Mouse (Mus musculus): ENCODE results near the gene Gcnt7.

Gene Gcnt7

DNA sequence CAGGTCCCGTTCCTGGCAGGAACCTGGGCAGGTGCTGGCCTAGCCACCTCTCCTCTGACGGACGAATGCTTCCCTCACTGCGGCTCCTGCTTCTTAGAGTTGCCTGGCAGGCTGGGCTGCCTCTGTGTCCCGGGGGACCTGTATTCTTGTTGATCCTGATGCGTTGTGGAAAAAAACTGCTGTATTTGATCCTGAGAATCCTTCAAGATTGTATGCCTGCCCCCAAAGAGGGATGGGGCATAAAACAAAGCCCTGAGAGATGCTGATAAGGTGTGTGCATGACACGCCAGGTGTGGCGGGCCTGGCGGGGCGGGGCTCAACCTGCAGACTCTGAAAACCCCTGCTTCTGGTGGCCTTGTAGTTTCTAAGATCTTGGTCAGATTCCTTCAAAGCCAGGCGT, at the start of gene Gcnt7:
Gene Gcnt7, minus strand, starts transcription at position 101 of the 400 bp plus-strand sequence.
- DNase-seq (ENCODE audit: extremely low spot score, low read depth, low spot score): no peak

DNA sequence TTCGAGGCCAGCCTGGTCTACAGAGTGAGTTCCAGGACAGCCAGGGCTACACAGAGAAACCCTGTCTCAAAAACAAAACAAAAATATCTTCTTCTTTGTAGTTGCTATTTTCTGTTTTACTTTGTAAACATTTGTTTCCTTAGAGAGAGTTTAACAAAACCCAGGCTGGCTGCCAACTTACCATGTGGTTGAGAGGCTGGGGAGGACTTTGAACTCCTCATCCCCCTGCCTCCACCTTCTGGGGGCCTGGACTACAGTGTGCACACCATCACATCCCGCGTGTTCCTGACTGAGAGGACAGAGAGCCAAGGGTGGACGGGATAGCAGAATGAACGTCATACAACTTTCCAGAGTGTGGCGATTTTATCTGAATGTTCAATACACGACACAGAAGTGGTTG, 47.7 kb upstream of the Gcnt7 start:
- DNase-seq (ENCODE audit: extremely low spot score, low read depth, low spot score): no peak

DNA sequence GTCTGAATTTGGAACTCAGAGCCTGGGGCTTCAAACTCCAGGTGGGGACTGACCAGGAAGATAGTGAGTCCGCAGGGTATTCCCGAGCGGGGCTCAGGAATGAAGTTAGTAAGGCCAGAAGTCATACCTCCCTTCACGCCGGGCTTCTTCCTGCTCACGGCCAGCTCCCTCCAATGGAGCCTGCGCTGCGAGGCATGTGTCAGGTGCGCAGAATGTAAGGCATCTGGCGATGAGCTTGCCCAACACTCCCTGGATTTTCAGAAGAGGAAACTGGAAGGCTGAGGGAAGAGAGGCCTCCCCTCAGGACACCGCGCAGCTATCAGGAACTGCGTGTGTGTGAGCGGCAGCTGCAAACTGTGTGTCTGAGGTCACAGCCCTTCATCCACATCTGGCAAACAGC, 43.8 kb upstream of the Gcnt7 start:
- no peak for DNase-seq (ENCODE audit: extremely low spot score, low read depth, low spot score)

DNA sequence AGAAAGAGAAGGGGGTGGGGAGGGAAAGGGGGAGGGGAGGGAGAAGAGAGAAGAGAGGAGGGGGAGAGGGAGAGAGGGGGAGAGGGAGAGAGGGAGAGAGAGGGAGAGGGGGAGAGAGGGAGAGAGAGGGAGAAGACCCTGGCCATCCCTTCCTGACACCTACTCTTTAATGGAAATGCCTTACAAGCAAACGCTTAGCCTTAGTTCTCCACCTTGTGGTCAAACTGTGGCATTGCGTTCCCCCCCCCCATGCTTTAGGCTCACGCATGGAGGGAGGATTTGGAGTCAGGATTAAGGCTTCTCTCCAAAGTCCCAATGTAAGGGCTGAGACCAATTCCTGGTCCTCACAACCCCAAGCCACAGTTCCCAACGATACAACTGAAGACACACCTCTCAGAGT, 42.9 kb upstream of the Gcnt7 start:
- peak; percentile 47 for DNase-seq (ENCODE audit: extremely low spot score, low read depth, low spot score)

DNA sequence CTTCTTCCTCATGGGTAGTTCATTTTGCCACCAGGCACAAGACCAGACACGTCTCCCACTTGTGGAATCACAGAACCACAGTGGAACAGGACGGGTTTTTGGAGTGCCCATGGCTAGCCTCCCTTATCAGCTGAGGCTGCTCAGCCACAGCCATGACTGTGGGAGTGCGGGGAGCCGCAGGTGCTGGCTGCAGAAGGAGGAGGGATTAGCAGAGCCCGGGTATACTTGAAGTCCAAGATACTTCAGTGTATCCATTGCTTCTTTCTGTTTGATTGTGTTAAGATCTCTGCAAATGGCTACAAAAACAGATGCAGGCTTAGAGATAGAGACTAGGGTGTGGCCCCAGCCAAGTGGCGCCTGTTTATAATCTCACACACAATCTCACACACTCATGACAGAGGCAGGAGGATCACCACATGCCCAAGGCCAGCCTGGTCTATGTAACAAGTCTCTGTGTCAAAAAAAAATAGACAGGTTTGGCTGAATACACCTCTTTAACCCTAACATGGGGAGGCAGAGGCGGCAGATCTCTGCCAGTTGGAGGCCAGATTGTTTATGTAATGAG, 42.4 kb upstream of the Gcnt7 start:
- no peak for DNase-seq (ENCODE audit: extremely low spot score, low read depth, low spot score)

DNA sequence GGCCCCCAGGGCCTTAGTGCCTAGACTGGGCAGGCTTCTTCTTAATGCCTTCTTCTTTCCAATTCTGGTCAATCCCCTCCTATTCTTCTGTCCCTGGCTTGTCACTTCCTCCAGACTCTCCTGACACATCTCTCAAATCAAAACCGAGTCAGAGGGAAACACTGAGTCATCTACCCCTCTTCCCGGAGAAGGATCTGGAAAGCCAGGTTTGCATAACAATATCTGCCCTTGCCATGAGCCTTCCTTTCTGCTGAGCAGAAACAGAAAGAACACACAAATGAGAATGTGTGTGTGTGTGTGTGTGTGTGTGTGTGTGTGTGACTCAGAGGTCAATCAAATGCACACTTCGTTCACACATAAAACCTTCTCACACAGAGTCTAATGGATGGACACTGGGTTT, 40.4 kb upstream of the Gcnt7 start:
- no peak for DNase-seq (ENCODE audit: extremely low spot score, low read depth, low spot score)

DNA sequence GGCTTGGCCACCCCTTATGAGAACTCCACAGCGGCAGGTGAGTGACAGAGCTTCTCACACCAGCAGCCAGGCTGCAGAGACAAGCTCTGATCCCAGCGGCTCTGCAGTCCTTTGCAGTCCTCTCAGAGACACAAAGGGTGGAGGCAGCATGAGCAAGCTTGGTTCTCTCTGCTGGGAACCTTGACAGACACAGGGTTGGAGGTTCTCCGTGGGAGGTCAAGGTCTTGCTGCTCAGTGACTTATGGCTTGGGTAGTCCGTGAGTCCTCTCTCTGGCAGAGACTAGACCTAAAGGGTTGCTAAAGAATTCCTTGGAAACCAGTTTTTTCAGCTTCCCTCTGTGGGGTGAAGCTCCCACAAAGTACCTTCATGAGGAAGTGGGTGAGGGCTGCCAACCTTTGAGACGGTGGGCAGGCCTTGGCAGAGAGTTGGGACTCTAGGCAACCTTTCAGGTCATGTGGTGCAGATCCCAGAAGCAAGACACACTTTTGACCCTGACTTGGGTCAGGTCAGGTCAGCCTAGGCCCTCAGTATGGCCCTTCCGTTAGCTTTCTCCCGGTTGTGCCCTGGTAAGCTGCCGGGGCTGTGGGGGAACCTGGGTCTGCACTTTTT, 38.4 kb upstream of the Gcnt7 start:
- DNase-seq (ENCODE audit: extremely low spot score, low read depth, low spot score): no peak

DNA sequence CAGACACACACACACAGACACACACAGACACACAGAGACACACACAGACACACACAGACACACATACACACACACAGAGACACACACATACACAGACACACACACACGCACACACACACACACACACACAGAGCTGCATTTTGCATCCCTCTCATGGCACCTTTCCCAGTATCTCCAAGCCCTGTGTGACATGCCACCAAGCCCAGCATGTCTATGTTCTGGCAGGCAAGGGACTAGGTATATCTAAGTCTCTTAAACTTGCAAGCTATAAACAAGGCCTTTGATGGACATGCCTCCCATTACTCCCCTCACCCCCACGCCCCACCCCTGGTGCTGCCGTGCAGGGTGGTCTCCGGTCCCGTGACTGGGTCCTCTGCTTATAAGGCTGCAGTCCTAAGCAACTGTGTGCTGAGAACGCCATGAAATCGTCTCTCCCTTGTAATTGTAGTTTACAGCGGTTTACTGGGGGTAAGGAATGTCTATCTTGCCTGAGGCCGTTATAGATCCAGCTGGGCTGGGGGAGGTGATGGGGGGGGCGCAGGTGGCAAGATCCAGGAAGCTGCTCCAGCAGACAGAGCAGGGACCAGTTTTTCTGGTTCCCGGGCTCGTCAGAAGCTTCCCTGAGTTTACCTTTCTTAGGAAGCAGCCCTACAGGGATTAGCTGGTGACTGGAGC, 26.4 kb upstream of the Gcnt7 start:
- no peak for DNase-seq (ENCODE audit: extremely low spot score, low read depth, low spot score)

DNA sequence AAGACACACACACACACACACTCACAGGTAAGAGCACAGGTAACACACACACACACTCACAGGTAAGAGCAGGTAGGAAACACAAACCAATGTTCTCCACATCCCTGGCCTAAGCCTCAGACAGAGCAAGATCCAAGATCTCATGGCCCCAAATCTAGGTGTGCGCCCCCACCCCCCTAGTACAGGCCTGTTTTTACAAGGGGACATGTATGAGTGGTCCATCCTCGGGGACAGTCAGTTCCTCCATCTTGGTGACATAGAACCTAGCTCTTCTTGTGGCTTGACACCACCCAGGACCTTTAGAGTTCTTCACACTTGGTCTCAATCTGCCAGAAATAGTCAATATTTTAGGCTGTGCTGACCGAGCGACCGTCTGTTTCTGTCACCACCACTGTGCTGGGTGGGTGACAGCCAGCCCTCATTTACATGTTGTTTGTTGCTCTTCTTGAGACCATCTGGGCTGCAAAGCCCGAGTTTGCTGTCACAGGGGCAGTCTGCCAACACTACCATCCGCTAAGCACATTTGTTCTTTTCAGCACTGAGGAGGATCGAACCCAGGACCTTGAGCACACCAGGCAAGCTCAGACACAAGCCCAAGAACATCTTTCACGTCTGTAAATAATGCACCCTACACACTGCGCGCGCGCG, 25.5 kb upstream of the Gcnt7 start:
- no peak for DNase-seq (ENCODE audit: extremely low spot score, low read depth, low spot score)

DNA sequence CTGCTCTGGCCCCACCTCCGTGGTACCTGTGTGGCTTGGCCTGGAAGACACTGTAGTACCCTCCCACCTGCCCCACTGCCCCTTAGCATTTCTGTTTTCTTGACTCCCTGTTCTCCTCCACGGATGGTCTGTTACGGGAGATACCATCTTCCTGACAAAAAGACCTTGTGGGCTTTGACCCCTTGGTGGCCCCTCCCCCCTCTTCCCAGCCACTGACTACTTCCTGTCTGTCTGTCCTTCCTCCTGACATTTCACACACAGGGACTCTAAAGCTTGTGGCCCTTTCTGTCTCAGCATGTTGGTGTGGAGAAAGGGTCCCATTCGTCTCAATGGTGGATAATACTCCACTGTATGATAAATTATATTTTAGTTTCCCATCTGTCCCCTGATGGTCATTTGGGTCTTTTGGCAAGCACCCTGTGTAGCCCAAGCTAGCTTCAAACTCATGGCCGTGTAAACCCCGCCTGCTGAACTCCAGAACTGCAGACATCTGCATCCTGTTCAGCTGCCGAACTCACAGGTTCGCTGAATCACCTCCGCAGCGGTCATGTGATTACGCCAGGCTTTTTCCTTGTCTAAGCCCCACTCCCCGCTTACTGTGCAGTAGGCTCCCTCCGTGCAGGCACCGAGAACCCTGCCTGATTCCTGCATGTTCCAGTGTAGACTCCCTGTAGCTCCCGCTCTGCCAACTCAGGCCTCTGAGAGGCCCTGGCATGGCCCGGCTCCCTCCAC, 23.4 kb upstream of the Gcnt7 start:
- DNase-seq (ENCODE audit: extremely low spot score, low read depth, low spot score): no peak

DNA sequence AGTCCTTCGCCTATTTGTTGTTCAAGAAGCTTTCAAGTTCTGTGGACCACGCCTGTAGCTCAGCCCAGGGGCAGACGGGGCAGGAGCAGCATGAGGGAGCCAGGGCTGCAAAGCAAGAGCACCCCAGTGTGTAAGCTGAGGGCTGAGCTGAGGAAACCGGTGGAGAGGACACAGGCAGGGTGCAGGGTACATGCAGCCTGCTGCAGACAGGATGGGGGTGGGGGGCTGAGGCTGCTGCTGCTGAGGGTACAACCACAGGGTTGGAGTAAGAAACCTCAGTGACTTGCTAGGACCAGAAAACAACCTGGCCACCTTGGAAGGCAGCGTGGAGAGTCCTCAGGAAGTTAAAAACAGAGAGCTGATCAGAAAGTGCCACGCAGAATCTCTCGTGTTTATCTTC, 21.9 kb upstream of the Gcnt7 start:
- DNase-seq (ENCODE audit: extremely low spot score, low read depth, low spot score): no peak

DNA sequence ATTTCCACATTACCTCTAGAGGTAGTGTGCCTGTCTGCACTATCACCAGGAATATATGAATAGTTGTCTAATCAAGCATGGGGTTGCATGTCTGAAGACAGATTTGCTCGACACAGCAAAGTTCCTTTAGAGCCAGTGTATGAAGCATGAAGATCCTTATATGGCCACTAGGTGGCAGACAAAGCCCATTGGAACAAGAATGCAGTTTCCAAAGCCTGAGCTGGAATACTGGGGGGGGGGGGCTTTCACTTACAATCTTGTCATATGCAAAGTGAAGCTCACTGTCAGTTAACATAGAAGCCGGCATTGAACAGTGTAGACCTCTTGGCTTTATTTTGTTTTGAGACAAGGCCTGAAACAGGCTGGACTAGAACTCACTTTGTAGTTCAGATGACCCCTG, 19.5 kb upstream of the Gcnt7 start:
- DNase-seq (ENCODE audit: extremely low spot score, low read depth, low spot score): peak; percentile 61

DNA sequence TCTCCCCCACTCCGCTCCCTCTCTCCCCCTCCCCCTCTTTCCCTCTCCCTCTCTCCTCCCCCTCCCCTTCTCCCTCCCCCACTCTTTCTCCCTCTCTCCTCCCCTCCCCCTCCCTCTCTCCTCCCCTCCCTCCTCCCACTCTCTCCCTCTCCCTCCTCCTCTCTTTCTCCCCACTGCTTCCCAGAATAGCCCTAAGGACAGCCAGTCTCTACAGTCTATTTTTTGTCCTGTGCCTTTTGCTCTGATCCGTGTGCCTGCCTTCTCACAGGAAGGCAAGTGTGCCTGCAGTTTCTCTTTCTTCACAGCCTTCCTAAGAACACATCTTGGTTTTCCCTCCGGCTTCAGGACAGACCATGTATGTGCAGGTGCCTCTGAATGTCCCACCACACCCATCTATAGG, 19.0 kb upstream of the Gcnt7 start:
- DNase-seq (ENCODE audit: extremely low spot score, low read depth, low spot score): no peak

DNA sequence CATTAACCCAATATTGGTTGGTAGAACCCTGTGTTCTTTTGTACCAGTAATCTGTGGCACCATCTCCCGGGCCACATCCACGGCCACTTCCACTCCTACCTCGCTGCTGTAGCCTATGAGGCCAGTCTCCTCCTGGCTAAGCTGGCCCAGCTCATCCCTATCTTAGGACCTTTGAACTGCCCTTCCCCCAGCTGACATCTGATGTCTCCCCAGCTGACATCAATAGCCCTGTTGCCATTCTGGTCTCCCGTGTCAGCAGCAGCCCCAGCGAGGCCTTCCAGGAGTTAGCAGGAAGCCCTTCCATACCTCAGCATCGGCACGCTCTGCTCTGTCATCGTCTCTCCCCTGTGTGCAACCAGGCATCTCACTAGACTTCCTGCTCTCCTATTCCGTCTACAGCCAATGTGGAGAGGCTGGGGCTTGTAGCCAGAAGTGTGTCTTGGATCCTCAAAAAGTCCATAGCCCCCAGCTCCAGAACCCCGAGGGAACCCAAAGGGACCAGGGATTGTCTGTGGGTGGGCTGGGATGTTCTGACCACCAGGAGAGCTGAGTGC, 18.4 kb upstream of the Gcnt7 start:
- no peak for DNase-seq (ENCODE audit: extremely low spot score, low read depth, low spot score)

DNA sequence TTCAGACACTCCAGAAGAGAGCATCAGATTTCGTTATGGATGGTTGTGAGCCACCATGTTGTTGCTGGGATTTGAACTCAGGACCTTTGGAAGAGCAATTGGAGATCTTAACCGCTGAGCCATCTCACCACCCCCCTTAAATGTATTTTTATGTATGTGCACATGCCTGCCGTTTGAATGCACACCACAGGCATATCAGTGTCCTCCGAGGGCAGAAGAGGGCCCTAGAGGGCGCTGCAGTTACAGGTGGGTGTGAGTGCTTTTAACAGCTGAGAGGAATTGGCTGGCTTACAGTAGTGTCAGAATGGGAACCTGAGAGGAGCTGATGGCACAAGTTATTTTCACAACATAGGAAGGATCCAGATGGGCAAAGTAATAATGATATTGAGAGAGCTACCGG, 16.6 kb upstream of the Gcnt7 start:
- no peak for DNase-seq (ENCODE audit: extremely low spot score, low read depth, low spot score)

DNA sequence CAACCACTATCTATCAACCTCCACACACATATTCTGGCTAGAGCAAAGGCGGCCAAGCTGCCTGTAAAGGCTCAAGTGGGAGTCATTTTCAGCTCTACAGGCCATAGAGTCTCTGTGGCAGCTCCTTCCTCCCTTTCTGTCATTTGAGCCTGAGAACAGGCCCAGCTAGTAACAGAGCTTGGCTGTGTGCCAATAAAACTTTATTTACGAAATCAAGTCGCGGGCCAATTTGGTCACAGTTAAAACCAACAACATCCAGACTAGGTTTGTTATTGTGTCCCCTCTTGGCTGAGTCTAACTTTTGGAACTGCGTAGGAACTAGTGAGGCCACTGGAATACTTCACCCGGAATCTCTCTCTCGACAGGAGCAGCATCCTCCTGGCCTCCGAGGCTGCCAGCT, 15.2 kb upstream of the Gcnt7 start:
- no peak for DNase-seq (ENCODE audit: extremely low spot score, low read depth, low spot score)

DNA sequence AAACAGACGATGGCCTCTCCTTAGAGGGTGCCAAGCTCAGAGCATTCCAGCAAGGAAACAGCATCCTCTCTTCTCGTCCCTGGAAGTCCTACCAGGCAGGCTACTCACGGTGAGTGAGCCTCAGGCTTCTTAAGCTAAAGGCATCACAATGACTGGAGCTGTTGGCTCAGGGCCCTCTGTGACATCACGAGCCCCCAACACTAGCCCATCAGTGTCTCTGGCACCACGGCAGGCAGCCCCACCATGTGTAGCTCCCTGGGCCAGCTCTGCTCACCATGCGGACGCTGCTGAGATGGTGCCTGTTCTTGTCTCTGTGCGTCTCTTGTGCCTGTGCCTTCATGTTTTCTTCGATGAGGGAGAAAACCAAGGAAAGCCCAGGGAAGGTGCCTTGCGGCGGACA, 13.9 kb upstream of the Gcnt7 start, which contains the start of gene Fam209:
Gene Fam209, plus strand, starts transcription at position 203 of the 400 bp plus-strand sequence.
- no peak for DNase-seq (ENCODE audit: extremely low spot score, low read depth, low spot score)

DNA sequence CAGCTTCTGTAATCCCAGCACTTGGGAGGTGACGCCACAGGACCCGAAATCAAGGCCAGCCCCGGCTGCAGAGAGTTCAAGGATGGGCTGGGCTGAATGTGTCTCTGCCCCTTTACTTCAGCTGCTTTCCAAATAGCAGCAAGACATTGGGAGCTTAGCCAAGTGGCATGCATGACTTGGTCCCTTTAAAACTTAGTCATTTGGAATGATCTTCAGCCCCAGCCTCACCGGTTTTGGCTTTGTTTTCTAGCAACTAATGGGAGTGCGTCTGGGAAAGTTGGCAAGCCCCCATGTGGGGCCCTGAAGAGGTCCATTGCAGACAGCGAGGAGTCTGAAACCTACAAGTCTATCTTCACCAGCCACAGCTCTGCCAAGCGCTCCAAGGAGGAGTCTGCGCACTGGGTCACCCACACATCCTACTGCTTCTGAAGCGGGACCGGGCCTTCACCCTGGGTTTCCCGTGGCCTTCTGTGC, 10.0 kb upstream of the Gcnt7 start:
- DNase-seq (ENCODE audit: extremely low spot score, low read depth, low spot score): no peak

DNA sequence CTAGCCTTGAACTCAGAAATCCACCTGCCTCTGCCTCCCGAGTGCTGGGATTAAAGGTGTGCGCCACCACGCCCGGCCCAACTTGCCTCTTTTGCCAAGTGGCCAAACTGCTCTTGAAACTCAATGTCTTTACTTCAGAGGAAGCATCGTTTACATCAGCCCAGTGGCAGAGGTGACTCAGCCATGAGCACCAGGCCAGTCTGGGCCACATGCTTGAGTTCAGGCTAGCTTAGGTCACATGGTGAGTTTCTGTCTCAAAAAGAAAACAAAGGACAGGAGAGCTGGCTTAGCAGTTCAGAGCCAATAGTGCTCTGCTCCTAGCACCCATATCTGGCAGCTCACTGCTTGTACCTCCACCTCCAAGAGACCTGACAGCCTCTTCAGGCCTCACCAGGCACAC, 8.8 kb upstream of the Gcnt7 start:
- no peak for DNase-seq (ENCODE audit: extremely low spot score, low read depth, low spot score)

DNA sequence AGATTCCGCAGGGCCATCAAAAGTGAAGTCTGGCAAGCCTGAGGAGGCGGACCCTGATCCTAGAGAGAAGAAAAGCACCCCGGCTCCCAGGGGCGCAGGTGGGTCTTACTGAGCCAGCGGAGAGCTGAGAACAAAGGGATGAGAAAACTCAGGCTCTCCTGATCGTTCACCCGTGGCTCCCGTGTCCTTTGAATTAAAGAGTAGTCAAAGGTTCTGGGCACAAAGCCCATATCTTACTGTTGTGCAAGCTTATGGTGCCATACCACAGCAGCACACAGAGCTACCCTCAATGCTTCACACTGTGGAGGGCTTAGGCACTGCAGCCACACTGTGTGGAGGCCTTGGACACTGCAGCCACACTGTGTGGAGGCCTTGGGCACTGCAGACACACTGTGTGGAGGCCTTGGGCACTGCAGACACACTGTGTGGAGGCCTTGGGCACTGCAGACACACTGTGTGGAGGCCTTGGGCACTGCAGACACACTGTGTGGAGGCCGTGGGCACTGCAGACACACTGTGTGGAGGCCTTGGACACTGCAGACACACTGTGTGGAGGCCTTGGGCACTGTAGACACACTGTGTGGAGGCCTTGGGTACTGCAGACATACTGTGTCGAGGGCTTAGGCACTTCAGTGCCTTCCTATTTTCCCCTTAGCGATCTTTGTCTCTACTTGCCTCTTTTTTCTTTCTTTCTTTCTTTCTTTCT, 8.2 kb upstream of the Gcnt7 start:
- DNase-seq (ENCODE audit: extremely low spot score, low read depth, low spot score): no peak

Data from hindlimb bud, embryonic 11.5 days (tissue).